Mouse (Mus musculus) gastrocnemius, postnatal 14 days (tissue): Measurements from ENCODE around the gene Vmn2r113. TPM values are rescaled to one million over a fixed set of nuclear protein-coding genes. Genes with fewer than 3 reads are reported as not detected.
"Not testable (repeated sequence)": the region's sequence is repeated elsewhere in the genome, so short reads cannot be mapped to it uniquely, and the experiment has no call there.

Source experiments
- DNase-seq: peaks from one replicate; pipeline ENCODE4 v3.0.0; 2021; ENCODE audit warnings: mixed read lengths
- intact Hi-C: fragments of 180-260 bp; cut with DNase I; formaldehyde crosslinking; loops from one replicate; pipeline ENCODE4 v1.15.1; 2025; ENCODE audit warnings: low total_unique reads
- long read RNA-seq, 2 experiments: library from polyadenylated mRNA; stranded (forward); transcript quantifications; one replicate each; pipeline ENCODE4 v2.0.0; 2021
- total RNA-seq, 2 experiments: library from RNA; stranded (reverse); gene quantifications; 2 replicates each; pipeline ENCODE4 v1.2.3; 2021

The Vmn2r113 gene
- not detected for total RNA-seq
- long read RNA-seq, experiment 1, result 0 reads
- long read RNA-seq, experiment 2, result 0 reads

DNA sequence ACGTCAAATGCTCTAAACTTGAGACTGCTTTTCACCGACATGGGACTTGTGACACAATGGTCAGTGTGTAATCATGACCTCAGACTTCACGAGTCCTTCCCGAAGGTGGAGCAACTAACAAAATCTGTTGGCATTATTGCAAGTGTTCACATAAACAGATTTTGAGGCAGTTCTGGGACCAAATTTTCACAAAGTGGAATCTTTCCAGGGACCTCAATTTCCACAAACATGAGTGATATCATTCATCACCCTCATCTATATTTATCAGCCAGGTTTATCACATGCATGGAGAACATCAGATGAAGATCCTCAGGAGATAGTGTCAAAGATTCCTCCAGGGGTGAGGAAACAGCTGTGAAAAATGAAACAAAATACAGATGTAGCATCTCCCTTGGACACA is at the start of gene Vmn2r113:
TSS of gene Vmn2r113 (plus strand) at position 301 of the 400 bp plus-strand sequence.
- DNase-seq, intact Hi-C loops: not testable (repeated sequence)

Other genes with a start within 250 kb of the Vmn2r113 start
- gene Zfp945, start 75.8 kb upstream of the Vmn2r113 start, total RNA-seq, result 1 to 10 TPM; 3.2 to 3.7 TPM
- gene Vmn2r-ps130, start 118.2 kb downstream of the Vmn2r113 start, total RNA-seq, result not detected